8 mouse cellular contexts compared by ENCODE assay signal in genomic region chr11:34001938-34002592, GRCm38 (mm10). TPM values are rescaled to one million over a fixed set of nuclear protein-coding genes. Genes with fewer than 3 reads are reported as not detected.
A peak's percentile ranks its signal among the peaks of the same experiment; 100 is the strongest.
DNase-seq lines count a peak whose midpoint lies in the region; ATAC-seq and TF ChIP-seq lines count a peak whose summit lies in the region.

No protein-coding gene starts in this region.

- no peak for DNase-seq in cerebellum, adult 11-12 months
- peak; percentile 52 for DNase-seq in 3T3-L1 (ENCODE audit: low read depth, low spot score)
- DNase-seq in adrenal gland, adult 2 months: peak; percentile 29
- DNase-seq in embryonic facial prominence, embryonic 11.5 days (ENCODE audit: low spot score): peak; percentile 74
- DNase-seq in lung, embryonic 14.5 days: peak; percentile 82
- DNase-seq in right cerebral cortex, postnatal 14 days: peak; percentile 62

- no peak overlapping the region for H3K9ac ChIP-seq in embryonic facial prominence, embryonic 11.5 days (replicated peaks; ENCODE audit: low read length)
- H3K9ac ChIP-seq in lung, embryonic 14.5 days: no peak overlapping the region

- H3K27me3 ChIP-seq in embryonic facial prominence, embryonic 11.5 days (ENCODE audit: control insufficient read depth, insufficient read depth, low read length): no peaks in the 10 kb centered on the region
- H3K27me3 ChIP-seq in lung, embryonic 14.5 days (ENCODE audit: insufficient read depth, low read length): no peaks in the 10 kb centered on the region

- H3K4me1 ChIP-seq in embryonic facial prominence, embryonic 11.5 days (ENCODE audit: control insufficient read depth, insufficient read depth, low read length): no peaks in the 10 kb centered on the region
- H3K4me1 ChIP-seq in lung, embryonic 14.5 days (ENCODE audit: insufficient read depth): no peaks in the 10 kb centered on the region

- no peak overlapping the region for H3K27ac ChIP-seq in embryonic facial prominence, embryonic 11.5 days (replicated peaks; ENCODE audit: low read depth, low read length)
- H3K27ac ChIP-seq in lung, embryonic 14.5 days (ENCODE audit: low read depth): no peak overlapping the region

- no peaks in the 10 kb centered on the region for H3K36me3 ChIP-seq in embryonic facial prominence, embryonic 11.5 days (replicated peaks; ENCODE audit: control insufficient read depth, insufficient read depth, low read depth, low read length)
- H3K36me3 ChIP-seq in lung, embryonic 14.5 days (ENCODE audit: insufficient read depth): no peaks in the 10 kb centered on the region

- TF ChIP-seq CTCF in lung, embryonic 14.5 days (IDR thresholded peaks at IDR 0.05; ENCODE audit: low read depth): peak; percentile 75

- H3K4me3 ChIP-seq in embryonic facial prominence, embryonic 11.5 days (ENCODE audit: low read depth, low read length): no peak overlapping the region
- no peak overlapping the region for H3K4me3 ChIP-seq in lung, embryonic 14.5 days (ENCODE audit: low read depth, low read length)

- H3K4me2 ChIP-seq in embryonic facial prominence, embryonic 11.5 days (ENCODE audit: low read depth, low read length): no peak overlapping the region
- H3K4me2 ChIP-seq in lung, embryonic 14.5 days: no peak overlapping the region

- H3K9me3 ChIP-seq in embryonic facial prominence, embryonic 11.5 days (replicated peaks; ENCODE audit: control insufficient read depth, low read length): no peaks in the 10 kb centered on the region
- H3K9me3 ChIP-seq in lung, embryonic 14.5 days (ENCODE audit: low read depth, low read length): no peaks in the 10 kb centered on the region

- peak; percentile 22; the same call in 1 of the 2 replicates for ATAC-seq in cerebellum, adult (ENCODE audit: insufficient number of reproducible peaks, low FRiP score, low TSS enrichment)
- 0 out of 2 replicates have a peak, but pooled peaks have one; percentile 29 for ATAC-seq in embryonic facial prominence, embryonic 11.5 days (replicated peaks; ENCODE audit: insufficient number of reproducible peaks, low FRiP score, low TSS enrichment, low read depth)
- ATAC-seq in inflammation-experienced regulatory T-cells, adult 6 months: peak; percentile 71
- ATAC-seq in lung, embryonic 14.5 days (ENCODE audit: insufficient read depth): no peak

- 9% methylated on average over 5 of the region's 5 CpGs for WGBS in embryonic facial prominence, embryonic 11.5 days
- 8% methylated on average over 5 of the region's 5 CpGs for WGBS in lung, embryonic 14.5 days

RNA-seq across cellular contexts. Expression of gene Kcnip1, which starts 9.1 kb away (rescaled TPM):
- total RNA-seq in adrenal gland, adult 2 months (2021): 1 to 10 TPM; 2.9 to 3.7 TPM
- 0.48 and 1.9 TPM in 2 replicates for polyA plus RNA-seq in adrenal gland, adult 2 months (2012; rRNA removed)
- 3.5 and 4.9 TPM in 2 replicates for polyA plus RNA-seq in embryonic facial prominence, embryonic 11.5 days (2014; fragmentation: Nextera tagmentation; extraction: Ambion mirVana)
- polyA plus RNA-seq in inflammation-experienced regulatory T-cells, adult 6 months (2017; shearing (Covaris generic)): under 1 TPM in 1 of 3 experiments, not detected in 2; 0.58 TPM
- polyA plus RNA-seq in lung, embryonic 14.5 days (2014; fragmentation: Nextera tagmentation; extraction: Ambion mirVana): 0.42 and 0.62 TPM in 2 replicates

RNA-seq across cellular contexts. Expression of gene Kcnmb1, which starts 39.3 kb away (rescaled TPM):
- under 1 TPM; 0.12 to 0.21 TPM for total RNA-seq in adrenal gland, adult 2 months (2021)
- 0.17 and 0.27 TPM in 2 replicates for polyA plus RNA-seq in adrenal gland, adult 2 months (2012; rRNA removed)
- 0.10 and 0.22 TPM in 2 replicates for polyA plus RNA-seq in embryonic facial prominence, embryonic 11.5 days (2014; fragmentation: Nextera tagmentation; extraction: Ambion mirVana)
- polyA plus RNA-seq in inflammation-experienced regulatory T-cells, adult 6 months (2017; shearing (Covaris generic)): 1 to 10 TPM in 1 of 3 experiments, under 1 TPM in 2; 0.53 to 1.6 (median 0.66) TPM
- polyA plus RNA-seq in lung, embryonic 14.5 days (2014; fragmentation: Nextera tagmentation; extraction: Ambion mirVana): 1.3 and 1.7 TPM in 2 replicates

RNA-seq across cellular contexts. Expression of gene Lcp2, which starts 44.7 kb away (rescaled TPM):
- total RNA-seq in adrenal gland, adult 2 months (2021): 1 to 10 TPM; 2.9 to 5.6 TPM
- 1.3 and 1.4 TPM in 2 replicates for polyA plus RNA-seq in adrenal gland, adult 2 months (2012; rRNA removed)
- polyA plus RNA-seq in embryonic facial prominence, embryonic 11.5 days (2014; fragmentation: Nextera tagmentation; extraction: Ambion mirVana): 2.3 and 2.4 TPM in 2 replicates
- 100 to 1,000 TPM; 451 to 581 (median 480) TPM for polyA plus RNA-seq in inflammation-experienced regulatory T-cells, adult 6 months (2017; shearing (Covaris generic))
- polyA plus RNA-seq in lung, embryonic 14.5 days (2014; fragmentation: Nextera tagmentation; extraction: Ambion mirVana): 2.5 and 4.0 TPM in 2 replicates

Comparison
In these comparisons a context has a peak if more than half of its experiments do, and no peak if none do; other contexts are left out.
1. RNA of gene Lcp2, which starts 44.7 kb away (polyA plus RNA-seq): 451 to 581 TPM in inflammation-experienced regulatory T-cells, adult 6 months; 2.5 to 4.0 TPM in lung, embryonic 14.5 days, 2.3 to 2.4 TPM in embryonic facial prominence, embryonic 11.5 days and 1.3 to 1.4 TPM in adrenal gland, adult 2 months; every median in the first group is over 10 times any median in the second.